Comparison of ENCODE assay signal across 9 mouse cellular contexts in the genomic region with DNA sequence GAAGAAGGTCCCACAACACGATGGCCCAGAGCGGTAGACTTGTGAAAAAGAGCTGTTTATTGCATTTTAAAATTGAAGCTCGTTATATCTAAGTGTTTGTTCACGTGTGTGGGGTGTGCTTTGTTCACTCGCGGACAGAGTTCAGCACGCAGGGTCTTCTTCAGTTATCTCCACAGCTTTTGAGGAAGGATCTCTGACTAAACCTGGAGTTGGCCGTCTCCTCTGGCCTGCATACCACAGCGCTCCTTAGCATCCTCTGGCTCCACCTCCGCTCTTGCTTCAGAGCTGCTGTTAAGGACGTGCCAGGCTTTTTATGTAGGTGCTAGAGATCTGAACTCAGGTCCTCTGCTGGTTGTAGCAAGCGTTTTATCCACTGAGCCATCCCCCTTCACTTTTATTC. TPM values are rescaled to one million over a fixed set of nuclear protein-coding genes. Genes with fewer than 3 reads are reported as not detected.
DNase-seq lines count a peak whose midpoint lies in the region; ATAC-seq and TF ChIP-seq lines count a peak whose summit lies in the region.
"Had no signal": no experiment of that assay in that cellular context is flagged by ENCODE, and none has a peak within 500 bp of the region (broad histone marks: within the 10 kb centered on the region; RNA-seq: fewer than 3 reads in every experiment).

No protein-coding gene starts in this region.

- H3K36me3 ChIP-seq in heart, postnatal 0 days (replicated peaks; ENCODE audit: control insufficient read depth, insufficient read depth, low read length): no peaks in the 10 kb centered on the region
- H3K36me3 ChIP-seq in embryonic facial prominence, embryonic 10.5 days (replicated peaks): no peaks in the 10 kb centered on the region
- no peaks in the 10 kb centered on the region for H3K36me3 ChIP-seq in hindbrain, embryonic 16.5 days (ENCODE audit: control insufficient read depth, insufficient read depth, low read length)

- H3K27ac ChIP-seq in heart, postnatal 0 days (ENCODE audit: low read depth): no peak overlapping the region; the same call in 1 of the 2 replicates
- peak overlapping the region; percentile 37; the same call in 1 of the 2 replicates for H3K27ac ChIP-seq in embryonic facial prominence, embryonic 10.5 days (replicated peaks)
- H3K27ac ChIP-seq in hindbrain, embryonic 16.5 days (ENCODE audit: low read depth, low read length): no peak overlapping the region

- peak overlapping the region; percentile 59 for H3K4me2 ChIP-seq in heart, postnatal 0 days (ENCODE audit: low read depth, low read length)
- peak overlapping the region; percentile 22 for H3K4me2 ChIP-seq in hindbrain, embryonic 16.5 days (ENCODE audit: low read length)

- H3K27me3 ChIP-seq in heart, postnatal 0 days (ENCODE audit: control insufficient read depth, insufficient read depth, low read length): 0 out of 2 replicates have a peak, but pooled peaks cover 17% of the 10 kb centered on the region
- H3K27me3 ChIP-seq in embryonic facial prominence, embryonic 10.5 days (replicated peaks; ENCODE audit: low read depth, poor library complexity, severe bottlenecking): peaks cover 76% of the 10 kb centered on the region
- H3K27me3 ChIP-seq in hindbrain, embryonic 16.5 days (replicated peaks; ENCODE audit: control insufficient read depth, insufficient read depth, low read length): peaks cover 4% of the 10 kb centered on the region; the same call in 1 of the 2 replicates

- 23% methylated on average over 12 of the region's 12 CpGs for WGBS in heart, postnatal 0 days
- 24% methylated on average over 12 of the region's 12 CpGs for WGBS in embryonic facial prominence, embryonic 10.5 days
- 35% methylated on average over 12 of the region's 12 CpGs for WGBS in hindbrain, embryonic 16.5 days

- TF ChIP-seq EP300 in heart, postnatal 0 days (IDR thresholded peaks at IDR 0.05; ENCODE audit: low read depth): no peak

- peak overlapping the region; percentile 16 for H3K4me3 ChIP-seq in heart, postnatal 0 days (ENCODE audit: low read depth, low read length)
- H3K4me3 ChIP-seq in embryonic facial prominence, embryonic 10.5 days: peak overlapping the region; percentile 32
- H3K4me3 ChIP-seq in hindbrain, embryonic 16.5 days (ENCODE audit: low read length): no peak overlapping the region
- H3K4me3 ChIP-seq: megakaryocyte, embryonic 14.5 days had no signal

- H3K9me3 ChIP-seq in heart, postnatal 0 days (replicated peaks; ENCODE audit: control insufficient read depth, low read length): no peaks in the 10 kb centered on the region
- H3K9me3 ChIP-seq in embryonic facial prominence, embryonic 10.5 days: no peaks in the 10 kb centered on the region
- no peaks in the 10 kb centered on the region for H3K9me3 ChIP-seq in hindbrain, embryonic 16.5 days (ENCODE audit: control insufficient read depth, low read length)
- H3K9me3 ChIP-seq: megakaryocyte, embryonic 14.5 days had no signal

- H3K9ac ChIP-seq in heart, postnatal 0 days (replicated peaks; ENCODE audit: low read depth, low read length): no peak overlapping the region; the same call in 1 of the 2 replicates
- H3K9ac ChIP-seq in hindbrain, embryonic 16.5 days (ENCODE audit: low read depth, low read length): no peak overlapping the region

- DNase-seq in heart, postnatal 0 days (ENCODE audit: low spot score): no peak
- no peak for DNase-seq in heart, adult 11 months
- DNase-seq in embryonic facial prominence, embryonic 10.5 days (ENCODE audit: low spot score): no peak
- DNase-seq in lung, postnatal 25 days (ENCODE audit: low spot score): peak; percentile 41
- no peak for DNase-seq in adipocyte (ENCODE audit: low spot score)
- DNase-seq in testis, postnatal 10 days (ENCODE audit: low spot score): no peak
- no peak for DNase-seq in urinary bladder, postnatal 4 days (ENCODE audit: low spot score in 2 of 2)

- TF ChIP-seq CTCF in heart, postnatal 0 days (IDR thresholded peaks at IDR 0.05; ENCODE audit: low read depth): no peak

- peaks cover 12% of the 10 kb centered on the region for H3K4me1 ChIP-seq in heart, postnatal 0 days (ENCODE audit: control insufficient read depth, insufficient read depth)
- H3K4me1 ChIP-seq in embryonic facial prominence, embryonic 10.5 days: peaks cover 29% of the 10 kb centered on the region
- H3K4me1 ChIP-seq in hindbrain, embryonic 16.5 days (ENCODE audit: control insufficient read depth, insufficient read depth, low read depth, low read length): peaks cover 4% of the 10 kb centered on the region

- no peak for ATAC-seq in heart, postnatal 0 days (ENCODE audit: insufficient read depth, low read depth)
- no peak for ATAC-seq in hindbrain, embryonic 16.5 days

RNA-seq across cellular contexts. Expression of gene Cux1, which starts 52.9 kb away (rescaled TPM):
- total RNA-seq in heart, postnatal 0 days (2014; rRNA removed; ENCODE audit: low replicate concordance): 89.5 and 118 TPM in 2 replicates
- polyA plus RNA-seq in heart, postnatal 0 days (2015; fragmentation: Nextera tagmentation; extraction: Ambion mirVana): 48.0 and 50.7 TPM in 2 replicates
- 75.3 and 77.8 TPM in 2 replicates for polyA plus RNA-seq in embryonic facial prominence, embryonic 10.5 days (2016; fragmentation: Nextera tagmentation; extraction: Ambion mirVana)
- 100 and 103 TPM in 2 replicates for polyA plus RNA-seq in hindbrain, embryonic 16.5 days (2015; fragmentation: Nextera tagmentation; extraction: Ambion mirVana)
